Mouse (Mus musculus): Measurements from ENCODE around the gene Hunk.

- TF ChIP-seq CTCF (IDR thresholded peaks at IDR 0.05; ENCODE audit: low read depth, low read length) (no peak), POLR2A (IDR thresholded peaks at IDR 0.05; ENCODE audit: insufficient read depth, low read length) (no peak)
Measured at GRCm38 (mm10) chr16:90390731-90391130, 4.9 kb downstream of the Hunk start.
